Mouse (Mus musculus): Measurements from ENCODE around the gene Kcnn1.
"Not testable (repeated sequence)": the region's sequence is repeated elsewhere in the genome, so short reads cannot be mapped to it uniquely, and the experiment has no call there.

The Kcnn1 gene

GRCm38 (mm10) chr8:70843214-70843773 is 19.8 kb downstream of the Kcnn1 start:
- no peak for DNase-seq (ENCODE audit: low spot score in 2 of 2)

- no peak for DNase-seq (ENCODE audit: low spot score in 2 of 2)
These were observed 20.6 kb downstream of the Kcnn1 start for GRCm38 (mm10) chr8:70842484-70842883.

- DNase-seq (ENCODE audit: low spot score in 2 of 2) = peak; percentile 94 to 95
These were observed 21.6 kb downstream of the Kcnn1 start for GRCm38 (mm10) chr8:70841147-70842072.

- no peak for DNase-seq (ENCODE audit: low spot score in 2 of 2)
These were observed 22.5 kb downstream of the Kcnn1 start for GRCm38 (mm10) chr8:70840590-70840989.

GRCm38 (mm10) chr8:70839408-70840351 is 23.4 kb downstream of the Kcnn1 start, which contains the start of gene Arrdc2:
TSS of gene Arrdc2 (minus strand) at chr8:70839720.
- DNase-seq (ENCODE audit: low spot score in 2 of 2) = peak; percentile 86 to 95

- DNase-seq (ENCODE audit: low spot score in 2 of 2) = no peak
These were observed 24.2 kb downstream of the Kcnn1 start for GRCm38 (mm10) chr8:70838654-70839407.

- no peak for DNase-seq (ENCODE audit: low spot score in 2 of 2)
These were observed 26.4 kb downstream of the Kcnn1 start for GRCm38 (mm10) chr8:70836666-70837065.

GRCm38 (mm10) chr8:70834071-70834470 is 29.0 kb downstream of the Kcnn1 start:
- no peak for DNase-seq (ENCODE audit: low spot score in 2 of 2)

GRCm38 (mm10) chr8:70833520-70833919 is 29.5 kb downstream of the Kcnn1 start:
- no peak for DNase-seq (ENCODE audit: low spot score in 2 of 2)

GRCm38 (mm10) chr8:70833018-70833482 is 30.0 kb downstream of the Kcnn1 start:
- DNase-seq (ENCODE audit: low spot score in 2 of 2) = no peak

- no peak for DNase-seq (ENCODE audit: low spot score in 2 of 2)
These were observed 30.7 kb downstream of the Kcnn1 start for GRCm38 (mm10) chr8:70832371-70832770.

- DNase-seq (ENCODE audit: low spot score in 2 of 2) = no peak
These were observed 31.5 kb downstream of the Kcnn1 start for GRCm38 (mm10) chr8:70831517-70831916.

GRCm38 (mm10) chr8:70827796-70828195 is 35.3 kb downstream of the Kcnn1 start:
- DNase-seq (ENCODE audit: low spot score in 2 of 2) = no peak

- DNase-seq (ENCODE audit: low spot score in 2 of 2) = no peak
These were observed 36.0 kb downstream of the Kcnn1 start for GRCm38 (mm10) chr8:70827010-70827409.

GRCm38 (mm10) chr8:70825816-70826215 is 37.2 kb downstream of the Kcnn1 start:
- no peak for DNase-seq (ENCODE audit: low spot score in 2 of 2)

GRCm38 (mm10) chr8:70823802-70824201 is 39.3 kb downstream of the Kcnn1 start:
- no peak for DNase-seq (ENCODE audit: low spot score in 2 of 2)

GRCm38 (mm10) chr8:70822594-70822993 is 40.5 kb downstream of the Kcnn1 start:
- not testable (repeated sequence) for DNase-seq (ENCODE audit: low spot score in 2 of 2)

GRCm38 (mm10) chr8:70821992-70822391 is 41.1 kb downstream of the Kcnn1 start:
- no peak for DNase-seq (ENCODE audit: low spot score in 2 of 2)

GRCm38 (mm10) chr8:70821399-70821962 is 41.6 kb downstream of the Kcnn1 start:
- DNase-seq (ENCODE audit: low spot score in 2 of 2) = peak; percentile 57 to 75

GRCm38 (mm10) chr8:70820101-70820935 is 42.7 kb downstream of the Kcnn1 start:
- no peak for DNase-seq (ENCODE audit: low spot score in 2 of 2)
